Mouse (Mus musculus): ENCODE measurements around the gene Mpg.
A peak's percentile ranks its signal among the peaks of the same experiment; 100 is the strongest.

Mpg gene

GRCm38 (mm10) chr11:32201922-32202685, 24.2 kb upstream of the Mpg start:
- DNase-seq, result no peak

- DNase-seq, result peak; percentile 95
These were observed 21.0 kb upstream of the Mpg start, which contains the start of gene Snrnp25 for GRCm38 (mm10) chr11:32205058-32205873. TSS of gene Snrnp25 (plus strand) at chr11:32205415.

DNA sequence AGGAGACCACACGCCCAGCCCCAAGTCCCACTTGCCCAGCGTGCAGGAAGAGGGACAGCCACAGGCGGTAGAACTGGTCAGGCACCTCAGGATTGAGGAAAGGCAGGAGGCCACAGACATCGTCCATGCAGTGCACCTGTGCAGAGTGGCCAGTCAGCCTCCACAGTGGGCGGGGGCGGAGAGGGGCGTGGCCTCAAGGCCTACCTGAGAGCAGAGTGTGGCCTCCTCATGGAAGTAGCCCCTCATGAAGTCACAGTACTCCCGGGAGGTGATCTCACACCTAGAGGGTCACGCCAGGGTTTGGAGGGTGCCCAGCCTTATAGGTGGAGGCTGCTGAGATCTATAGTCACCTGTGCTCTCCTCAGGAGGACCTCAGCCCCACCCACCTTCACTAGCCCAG, 15.7 kb upstream of the Mpg start:
- no peak for DNase-seq

DNA sequence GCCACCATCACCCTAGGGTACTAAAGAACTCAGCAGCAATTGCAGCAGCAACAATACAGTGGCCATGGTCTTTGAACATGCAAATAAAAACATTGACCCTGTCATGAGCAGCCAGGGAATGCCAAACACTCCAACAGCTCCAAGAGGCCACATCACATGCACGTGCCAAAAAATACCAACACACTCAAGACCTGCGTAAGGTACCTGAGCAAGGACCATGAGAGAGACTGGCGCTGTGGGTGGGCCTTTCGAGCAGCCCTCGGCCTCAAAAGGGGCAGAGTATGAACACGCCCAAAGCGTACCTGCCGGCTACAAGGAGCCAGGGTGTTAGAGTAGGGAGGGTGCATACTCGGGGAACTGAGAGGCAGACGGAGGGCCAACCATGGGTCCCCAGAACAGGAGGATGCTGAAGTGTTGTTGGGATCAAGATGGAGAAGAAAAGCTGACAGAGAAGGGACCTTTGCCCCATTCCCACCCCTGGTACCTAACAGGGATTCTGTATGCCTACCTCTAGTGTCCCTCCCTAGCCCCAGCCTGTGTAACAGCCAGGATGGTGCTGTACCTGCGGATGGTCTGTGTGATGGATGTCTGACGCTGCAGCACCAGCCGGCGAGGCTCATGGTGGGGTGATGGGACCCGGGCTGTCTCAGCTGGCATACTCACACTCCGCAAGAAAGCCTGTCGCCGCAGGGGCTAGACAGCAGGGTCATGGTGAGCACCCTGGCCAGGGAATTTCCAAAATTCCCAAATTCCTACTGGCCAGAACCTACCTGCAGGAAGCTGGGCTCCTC, 10.7 kb upstream of the Mpg start:
- DNase-seq, result no peak

DNA sequence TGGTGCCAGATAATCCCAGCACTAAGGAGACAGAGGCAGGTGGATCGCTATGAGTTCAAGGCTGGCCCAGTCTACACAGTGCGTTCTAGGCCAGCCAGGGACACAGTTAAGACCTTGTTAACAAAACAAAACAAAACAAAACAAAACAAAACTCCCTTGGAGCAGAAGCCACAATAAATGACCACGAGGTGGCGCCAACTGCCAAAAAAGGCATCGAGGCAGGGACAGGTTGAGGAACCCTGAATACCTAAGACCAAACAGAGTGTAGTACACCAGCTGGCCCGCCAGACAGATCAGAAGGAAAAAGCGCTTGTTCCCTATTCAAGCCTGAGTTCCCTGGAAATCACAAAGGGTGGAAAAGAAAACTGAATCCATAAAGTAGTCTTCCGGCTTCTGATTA, 9.5 kb upstream of the Mpg start:
- DNase-seq, result peak; percentile 72

DNA sequence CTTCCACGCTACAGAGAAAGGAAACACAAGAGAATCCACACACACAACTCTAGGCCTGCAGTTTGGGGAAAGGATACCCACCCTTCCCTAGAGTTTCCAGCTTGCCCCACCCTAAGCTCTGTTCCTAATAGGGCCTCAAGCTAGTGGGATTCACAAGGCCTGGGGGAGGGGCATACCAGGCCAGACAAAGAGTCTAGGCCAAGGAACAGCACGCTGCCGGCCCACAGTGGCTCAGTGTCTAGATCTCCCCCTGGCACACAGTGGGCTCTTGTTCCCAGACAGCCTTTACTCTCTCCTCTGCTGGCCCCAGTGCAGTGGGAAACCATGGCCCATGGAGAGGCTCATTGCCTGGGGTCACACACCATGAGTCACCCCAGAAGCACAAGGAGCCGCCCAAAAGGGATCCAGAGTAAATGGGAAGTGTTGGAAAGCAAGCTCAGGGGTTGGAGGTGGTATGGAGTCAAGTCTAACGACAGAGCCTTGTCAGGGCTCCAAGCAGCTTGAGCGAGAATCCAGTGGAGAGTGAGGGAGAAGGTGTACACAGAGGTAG, 7.7 kb upstream of the Mpg start:
- no peak for DNase-seq

DNA sequence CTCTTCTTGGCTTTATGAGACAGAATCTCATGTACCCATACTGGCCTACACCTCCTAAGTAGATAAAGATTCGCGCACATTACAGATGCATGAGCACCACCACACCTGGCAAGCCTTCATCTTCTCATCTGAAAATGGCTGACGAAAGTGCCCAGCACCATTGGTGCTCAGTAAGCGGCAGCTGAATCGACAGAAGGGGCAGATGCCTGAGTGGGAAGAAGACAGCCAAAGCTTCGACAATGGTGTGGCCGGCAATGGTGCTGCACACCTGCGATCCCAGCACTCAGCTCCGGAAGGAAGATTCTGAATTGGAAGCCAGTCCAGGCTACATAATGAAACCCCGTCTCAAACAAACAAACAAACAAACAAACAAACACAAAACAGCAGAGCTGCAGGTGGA, 7.0 kb upstream of the Mpg start:
- no peak for DNase-seq

- DNase-seq, result no peak
These were observed 5.6 kb upstream of the Mpg start for GRCm38 (mm10) chr11:32220607-32221224.

DNA sequence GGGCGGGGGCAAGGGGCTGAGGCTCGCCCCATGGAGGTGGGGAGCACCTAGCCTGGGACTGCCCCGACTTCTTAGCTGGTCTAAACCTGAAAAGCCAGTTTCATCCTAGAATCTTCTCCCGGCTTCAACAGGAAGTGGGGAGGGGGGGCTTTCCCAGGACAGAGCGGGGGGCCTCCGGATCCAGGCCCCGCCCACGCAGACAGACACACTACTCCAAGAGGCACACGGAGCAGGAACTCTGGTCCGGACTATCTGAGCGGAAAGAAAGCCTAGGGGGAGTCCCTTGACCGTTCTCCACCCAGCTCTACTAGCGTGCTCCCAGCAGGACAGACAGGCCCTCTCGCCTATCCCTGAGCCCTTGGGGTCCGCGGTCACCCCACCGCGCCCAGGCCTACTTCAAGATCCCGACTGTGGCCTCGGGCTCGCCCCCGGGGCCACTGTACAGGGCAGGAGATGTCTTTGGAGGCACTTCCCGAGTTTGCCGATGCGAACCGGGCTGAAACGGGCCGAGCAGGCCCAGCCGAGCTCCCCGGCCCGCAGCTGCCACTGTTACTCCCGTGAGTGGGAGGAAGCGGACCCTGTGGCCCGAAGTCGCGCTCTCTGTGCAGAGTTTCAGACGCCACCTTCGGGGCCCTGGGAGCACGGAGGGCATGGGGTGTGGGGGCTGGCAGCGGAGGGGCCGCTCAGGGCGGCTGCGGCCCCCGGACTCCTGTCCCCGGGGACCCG, 4.9 kb upstream of the Mpg start:
- no peak for DNase-seq

DNA sequence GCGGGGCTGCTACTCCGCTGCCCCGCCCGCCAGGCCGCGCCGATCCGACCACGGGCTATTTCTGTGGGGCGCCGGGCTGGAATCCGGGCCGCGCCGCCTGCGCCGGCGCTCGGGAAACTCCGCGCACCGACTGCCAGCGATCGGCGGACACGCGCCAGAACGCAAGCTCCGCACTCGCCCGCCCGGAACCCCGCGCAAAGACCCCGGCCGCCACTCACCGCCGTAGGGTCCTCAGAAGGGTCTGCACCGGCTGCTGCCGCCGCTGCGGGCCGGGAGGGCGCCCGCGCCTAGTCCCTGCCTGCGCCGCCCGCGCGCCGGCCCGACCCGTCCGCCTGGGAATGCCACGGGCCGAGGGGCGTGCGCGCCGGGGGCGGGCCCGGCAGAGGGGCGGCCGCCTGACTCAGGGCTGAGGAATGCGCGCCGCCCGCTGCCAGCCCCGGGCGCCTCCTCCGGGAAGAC, 4.3 kb upstream of the Mpg start, which contains the start of gene Rhbdf1:
Gene Rhbdf1 (minus strand): TSS at position 350 of the 459 bp plus-strand sequence.
- DNase-seq, result no peak

- no peak for DNase-seq
These were observed 3.6 kb upstream of the Mpg start for GRCm38 (mm10) chr11:32222570-32223194.

- no peak for DNase-seq
These were observed 2.9 kb upstream of the Mpg start for GRCm38 (mm10) chr11:32223297-32223967.

GRCm38 (mm10) chr11:32224468-32225139, 1.7 kb upstream of the Mpg start:
- DNase-seq, result no peak

- DNase-seq, result no peak
These were observed 842 bp upstream of the Mpg start for GRCm38 (mm10) chr11:32225222-32226104.

- DNase-seq, result no peak
These were observed 736 bp downstream of the Mpg start for GRCm38 (mm10) chr11:32227041-32227440.

DNA sequence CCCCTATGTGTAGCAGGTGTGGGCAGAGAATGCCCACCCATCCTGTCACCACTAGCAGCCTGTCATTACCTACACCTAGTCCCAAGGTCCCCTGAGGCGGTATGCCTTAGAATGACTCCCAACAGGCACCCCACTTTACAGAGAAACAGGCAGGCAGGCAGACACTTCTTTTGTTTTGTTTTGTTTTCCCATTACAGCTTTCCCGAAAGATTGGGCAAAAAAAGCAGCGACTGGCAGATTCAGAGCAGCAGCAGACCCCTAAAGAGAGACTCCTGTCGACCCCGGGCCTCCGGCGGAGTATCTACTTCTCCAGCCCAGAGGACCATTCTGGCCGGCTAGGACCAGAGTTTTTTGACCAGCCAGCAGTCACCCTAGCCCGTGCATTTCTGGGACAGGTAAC, 1.2 kb downstream of the Mpg start:
- DNase-seq, result no peak

GRCm38 (mm10) chr11:32228292-32228845, 2.1 kb downstream of the Mpg start:
- DNase-seq, result peak; percentile 17

DNA sequence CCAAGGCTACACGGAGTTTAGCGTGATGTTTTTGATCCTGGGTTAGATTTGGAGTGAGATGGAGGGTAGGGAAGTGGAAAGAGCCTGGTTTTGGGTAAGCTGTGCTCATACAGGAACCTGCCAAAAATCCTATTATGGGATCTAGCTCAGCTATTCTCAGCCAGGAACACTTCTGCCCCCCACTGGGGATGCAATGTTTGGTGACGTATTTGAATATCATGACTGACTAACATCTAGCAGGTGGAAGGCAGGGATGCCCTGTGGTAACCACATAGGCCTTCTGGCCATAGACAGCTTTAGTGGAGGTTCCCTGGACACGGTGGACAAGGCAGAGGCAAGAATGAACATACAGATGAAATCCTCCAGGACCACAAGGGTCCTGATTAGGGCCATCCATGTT, 3.9 kb downstream of the Mpg start:
- peak; percentile 56 for DNase-seq

DNA sequence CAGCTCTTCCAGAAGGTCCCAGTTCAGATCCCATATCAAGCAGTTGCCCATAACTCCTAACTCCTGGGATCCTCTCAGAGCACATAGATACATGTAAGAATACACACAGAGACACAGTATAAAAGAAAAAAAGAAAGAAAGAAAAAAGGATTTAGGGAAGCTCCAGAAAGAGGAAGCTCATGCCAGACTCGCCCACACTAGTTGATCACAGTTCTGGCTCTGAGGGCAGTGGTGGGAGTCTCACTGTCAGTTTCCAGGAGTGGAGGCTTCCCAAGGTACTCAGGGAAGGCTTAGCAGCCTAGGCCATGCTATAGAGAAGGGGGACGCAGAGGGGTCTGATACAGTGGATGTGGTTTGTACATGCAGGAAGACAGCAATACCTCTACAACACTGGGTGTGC, 4.8 kb downstream of the Mpg start:
- peak; percentile 9 for DNase-seq
